Mouse (Mus musculus) C3H10T1/2 (cell line): ENCODE measurements around the gene Lyrm4. TPM values are rescaled to one million over a fixed set of nuclear protein-coding genes. Genes with fewer than 3 reads are reported as not detected.

Experiments used
- polyA plus RNA-seq, 2 experiments: library from polyadenylated mRNA; unstranded; fragments of >200 nt; fragmentation: generic; extraction: Trizol; gene quantifications; one replicate each; pipeline ENCODE4 v1.2.1; 2012; ENCODE audit warnings: missing spikeins in 2 of 2

Lyrm4 gene
- polyA plus RNA-seq: 10 to 100 TPM in 1 of 2 experiments, 1 to 10 TPM in 1; 5.2 to 10.0 TPM

DNA sequence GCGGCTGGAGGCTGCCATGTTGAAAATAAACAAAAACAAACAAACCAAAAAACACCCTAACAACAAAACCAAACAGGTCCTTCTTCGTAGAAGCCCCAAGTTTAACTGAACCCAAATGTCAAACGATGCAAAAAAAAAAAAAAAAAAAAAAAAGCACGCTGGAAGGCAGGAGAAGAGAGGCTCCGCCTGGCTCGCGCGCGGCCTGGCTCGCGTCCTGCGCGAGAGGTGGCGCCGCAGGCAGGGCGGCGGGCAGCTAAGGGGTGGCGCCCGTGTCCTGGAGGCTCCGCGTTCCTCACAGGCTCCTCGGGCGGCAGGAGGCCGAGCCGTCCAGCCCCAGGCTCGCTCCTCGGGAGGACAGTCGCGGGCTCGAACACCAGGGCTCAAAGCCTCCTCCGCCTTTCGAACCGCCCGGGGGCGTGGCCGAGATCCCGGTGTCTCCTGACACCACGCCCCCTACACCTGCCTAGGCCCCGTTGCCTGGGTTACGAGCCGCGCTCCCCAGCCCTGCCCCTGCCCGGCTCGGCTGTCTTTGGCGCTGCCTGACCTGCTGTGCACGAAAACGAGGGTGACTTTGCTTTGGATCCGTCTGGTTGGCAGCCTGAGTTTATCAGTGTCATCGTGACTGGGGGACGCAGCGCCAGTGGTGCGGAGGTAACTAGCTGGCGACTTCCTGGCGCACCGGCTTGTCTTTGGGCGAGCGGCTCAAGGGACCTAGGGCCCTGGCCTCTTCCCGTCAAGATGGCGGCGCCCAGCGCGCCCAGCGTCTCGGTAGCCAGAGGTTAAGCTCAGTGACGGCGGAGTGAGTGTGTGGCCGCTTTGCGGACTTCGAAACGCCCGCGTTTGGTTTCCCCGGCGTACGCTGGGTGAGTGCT lies at the start of gene Lyrm4, which contains the start of gene Fars2:
Gene Lyrm4 (minus strand): TSS at position 384 of the 872 bp plus-strand sequence.
Gene Fars2 (plus strand): TSS at position 270 of the 872 bp plus-strand sequence.

DNA sequence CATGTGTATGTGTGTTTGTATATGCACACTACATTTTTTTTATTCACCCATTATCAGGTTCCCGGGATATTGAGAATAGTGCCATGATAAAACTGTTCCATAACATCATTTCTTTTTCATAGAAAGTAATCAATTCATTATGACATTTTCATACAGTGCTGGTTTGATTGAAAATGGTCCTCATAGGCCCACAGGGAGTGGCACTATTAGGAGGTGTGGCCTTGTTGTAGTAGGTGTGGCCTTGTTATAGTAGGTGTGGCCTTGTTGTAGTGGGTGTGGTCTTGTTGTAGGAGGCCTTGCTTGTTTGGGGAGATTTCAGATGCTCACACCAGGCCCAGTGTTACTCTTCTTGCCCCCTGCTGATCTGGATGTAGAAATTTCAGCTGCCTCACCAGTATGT lies 158.8 kb downstream of the Lyrm4 start, which contains the start of gene Ppp1r3g:
Gene Ppp1r3g (plus strand): TSS at position 301 of the 400 bp plus-strand sequence.

Other genes starting within 250 kb of the Lyrm4 start
- gene Rpp40, start 211.2 kb downstream of the Lyrm4 start, polyA plus RNA-seq: 10 to 100 TPM; 11.2 to 12.7 TPM
- gene Ppp1r3g, start 158.7 kb downstream of the Lyrm4 start, polyA plus RNA-seq: under 1 TPM in 1 of 2 experiments, not detected in 1; 0.01 TPM
- 10 to 100 TPM; 38.0 to 48.2 TPM for gene Fars2, start 114 bp downstream of the Lyrm4 start, polyA plus RNA-seq